Mouse (Mus musculus) cerebellum, adult 11-12 months (tissue): ENCODE results near the gene Magea5.
"Not testable (repeated sequence)": the region's sequence is repeated elsewhere in the genome, so short reads cannot be mapped to it uniquely, and the experiment has no call there.

Experiments used
- DNase-seq: peaks from one replicate; pipeline ENCODE4 v3.0.0; 2022

Gene Magea5

GRCm38 (mm10) chrX:155063045-155063444, at the start of gene Magea5:
TSS of gene Magea5 (minus strand) at chrX:155063145.
- not testable (repeated sequence) for DNase-seq

- DNase-seq: no peak
Observed at GRCm38 (mm10) chrX:155098024-155098423, 35.1 kb upstream of the Magea5 start.

- DNase-seq: not testable (repeated sequence)
Observed at GRCm38 (mm10) chrX:155093566-155093965, 30.6 kb upstream of the Magea5 start, which contains the start of gene Magea2. TSS of gene Magea2 (minus strand) at chrX:155093666.

GRCm38 (mm10) chrX:155089693-155090092, 26.7 kb upstream of the Magea5 start, which contains the start of gene Magea1:
TSS of gene Magea1 (minus strand) at chrX:155089793.
- DNase-seq: not testable (repeated sequence)
